Mouse (Mus musculus) forebrain, embryonic 14.5 days (tissue): ENCODE measurements around the gene Gpha2. TPM values are rescaled to one million over a fixed set of nuclear protein-coding genes. Genes with fewer than 3 reads are reported as not detected.

Source experiments
- ATAC-seq: fragments of 200-750 bp; cut with Nextera tagmentation; 2 replicates; pipeline ENCODE4 v1.8.0; 2017; ENCODE audit warnings: mild to moderate bottlenecking, moderate library complexity
- DNase-seq: peaks from one replicate; pipeline ENCODE4 v3.0.0-alpha.2; 2015; ENCODE audit warnings: low spot score
- H3K27ac ChIP-seq: fragments of 300-500 bp; sonication (generic); 2 replicates; pipeline ENCODE4 v1.5.1; 2014; ENCODE audit warnings: low read depth, mild to moderate bottlenecking, control low read depth, low read length, moderate library complexity
- H3K27me3 ChIP-seq: fragments of 300-500 bp; sonication (generic); replicated peaks from 2 replicates; pipeline ENCODE4 v1.6.1; 2014; ENCODE audit warnings: low read length, control low read depth, mixed read lengths; ENCODE audit not compliant: control insufficient read depth, insufficient read depth
- H3K36me3 ChIP-seq: fragments of 300-500 bp; sonication (generic); 2 replicates; pipeline ENCODE4 v1.6.1; 2014; ENCODE audit warnings: low read length, control low read depth; ENCODE audit not compliant: control insufficient read depth, insufficient read depth
- H3K4me1 ChIP-seq: fragments of 300-500 bp; sonication (generic); 2 replicates; pipeline ENCODE4 v1.6.1; 2014; ENCODE audit warnings: antibody characterized with exemption, low read length, control low read depth; ENCODE audit not compliant: control insufficient read depth, insufficient read depth
- H3K4me2 ChIP-seq: fragments of 300-500 bp; sonication (generic); 2 replicates; pipeline ENCODE4 v1.6.1; 2014; ENCODE audit warnings: mild to moderate bottlenecking, control low read depth, low read length
- H3K4me3 ChIP-seq: fragments of 300-500 bp; sonication (generic); 2 replicates; pipeline ENCODE4 v1.5.1; 2014; ENCODE audit warnings: low read depth, low read length, control low read depth
- H3K9ac ChIP-seq: fragments of 300-500 bp; sonication (generic); 2 replicates; pipeline ENCODE4 v1.6.1; 2014; ENCODE audit warnings: mild to moderate bottlenecking, low read length, control low read depth, moderate library complexity
- H3K9me3 ChIP-seq: fragments of 300-500 bp; sonication (generic); replicated peaks from 2 replicates; pipeline ENCODE4 v1.6.1; 2016; ENCODE audit warnings: low read length, control low read depth, mixed read lengths; ENCODE audit not compliant: control insufficient read depth
- WGBS: fragments of 180-500 bp; shearing (Covaris S2); extraction: QIAGEN DNeasy Blood & Tissue Kit; methylation state at CpG from one replicate; pipeline ENCODE4 v1.1.7; 2014; 5-methylcytosine and 5-hydroxymethylcytosine counted together
- microRNA counts: library from miRNA; unstranded; fragments of <30 nt; microRNA quantifications from one replicate; lab custom pipeline; 2016
- microRNA-seq: library from miRNA; unstranded; fragments of <30 nt; microRNA quantifications from one replicate; pipeline ENCODE4, GENCODE M21; 2016
- polyA plus RNA-seq: library from polyadenylated mRNA; unstranded; fragments of >200 nt; fragmentation: Nextera tagmentation; extraction: Ambion mirVana; gene quantifications from 2 replicates; pipeline ENCODE4 v1.2.1, GENCODE M21; 2014

Gene Gpha2
- polyA plus RNA-seq, 1 experiment from 2014 or later: not detected

GRCm38 (mm10) chr19:6273592-6273991, 47.4 kb downstream of the Gpha2 start:
- peaks cover 15% of the 10 kb centered on the region for H3K4me1 ChIP-seq
- no peaks in the 10 kb centered on the region for H3K9me3 ChIP-seq
- H3K27ac ChIP-seq: no peak overlapping the region
- DNase-seq: no peak
- WGBS: 89% methylated on average over 4 of the region's 4 CpGs
- ATAC-seq: no peak
- no peak overlapping the region for H3K4me2 ChIP-seq
- no peaks in the 10 kb centered on the region for H3K27me3 ChIP-seq
- no peak overlapping the region for H3K9ac ChIP-seq
- no peaks in the 10 kb centered on the region for H3K36me3 ChIP-seq
- H3K4me3 ChIP-seq: no peak overlapping the region

GRCm38 (mm10) chr19:6273998-6274608, 47.9 kb downstream of the Gpha2 start:
- ATAC-seq: no peak
- Histone ChIP-seq H3K27me3 (no peaks in the 10 kb centered on the region), H3K9me3 (no peaks in the 10 kb centered on the region), H3K4me3 (no peak overlapping the region), H3K4me2 (no peak overlapping the region), H3K27ac (no peak overlapping the region), H3K4me1 (peaks cover 20% of the 10 kb centered on the region), H3K36me3 (no peaks in the 10 kb centered on the region), H3K9ac (no peak overlapping the region)
- 92% methylated on average over 13 of the region's 13 CpGs for WGBS
- DNase-seq: no peak

- Histone ChIP-seq H3K4me2 (peak overlapping the region; percentile 86), H3K4me1 (peaks cover 23% of the 10 kb centered on the region), H3K9ac (peak overlapping the region; percentile 66), H3K27me3 (no peaks in the 10 kb centered on the region), H3K4me3 (peak overlapping the region; percentile 87), H3K36me3 (peaks cover 11% of the 10 kb centered on the region), H3K27ac (peak overlapping the region; percentile 67), H3K9me3 (no peaks in the 10 kb centered on the region)
- DNase-seq (peak; percentile 21), ATAC-seq (no peak; the same call in 1 of the 2 replicates)
- WGBS: 5% methylated on average over 15 of the region's 15 CpGs
Observed at GRCm38 (mm10) chr19:6275740-6276389, 49.7 kb downstream of the Gpha2 start.

GRCm38 (mm10) chr19:6276426-6277421, 50.5 kb downstream of the Gpha2 start, which contains the start of gene Ehd1:
Gene Ehd1 (plus strand): TSS chr19:6276725.
- Histone ChIP-seq H3K4me1 (peaks cover 23% of the 10 kb centered on the region), H3K9ac (peak within 1 kb of the TSS; percentile 83), H3K4me2 (peak within 1 kb of the TSS; percentile 86), H3K9me3 (no peaks in the 10 kb centered on the region), H3K27me3 (no peaks in the 10 kb centered on the region), H3K27ac (peak within 1 kb of the TSS; percentile 67), H3K4me3 (peak within 1 kb of the TSS; percentile 87), H3K36me3 (peaks cover 19% of the 10 kb centered on the region)
- ATAC-seq (peak; percentile 97), DNase-seq (peak; percentile 99)
- under 1% methylated on average over 96 of the region's 106 CpGs for WGBS

MicroRNAs encoded within 50 kb of the gene (microRNA counts, 519-probe panel; counts per million panel counts)
- microRNA mmu-miR-192 (lab: Ali Mortazavi, UCI): 1,898 counts per million, percentile 5 among the panel's probes with 10 or more counts

Small RNA genes lying within 50 kb of the gene (microRNA-seq; reads per million reads assigned to microRNA genes)
- gene Mir192 (62.4 reads per million, percentile 51 among the genes with 10 or more reads in this experiment), gene Mir194-2 (56.3 reads per million, percentile 50 among the genes with 10 or more reads in this experiment)

Other genes with a start within 250 kb of the Gpha2 start
- not detected in 2 replicates for gene Slc22a20, start 240.2 kb upstream of the Gpha2 start, polyA plus RNA-seq
- gene Capn1, start 210.5 kb upstream of the Gpha2 start, polyA plus RNA-seq: 2.4 TPM in 2 replicates
- gene Syvn1, start 179.8 kb upstream of the Gpha2 start, polyA plus RNA-seq: 17.6 and 20.2 TPM in 2 replicates
- 82.8 and 85.5 TPM in 2 replicates for gene Mrpl49, start 168.6 kb upstream of the Gpha2 start, polyA plus RNA-seq
- gene Fau, start 168.5 kb upstream of the Gpha2 start, polyA plus RNA-seq: 626 and 785 TPM in 2 replicates
- gene Znhit2, start 165.2 kb upstream of the Gpha2 start, polyA plus RNA-seq: 38.2 and 40.5 TPM in 2 replicates
- gene Tm7sf2, start 158.0 kb upstream of the Gpha2 start, polyA plus RNA-seq: 32.6 and 35.6 TPM in 2 replicates
- gene Vps51, start 149.1 kb upstream of the Gpha2 start, polyA plus RNA-seq: 59.5 and 73.9 TPM in 2 replicates
- gene Tmem262, start 146.3 kb upstream of the Gpha2 start, polyA plus RNA-seq: not detected in 2 replicates
- 1.1 and 1.4 TPM in 2 replicates for gene Gm28374, start 144.1 kb upstream of the Gpha2 start, polyA plus RNA-seq
- 81.1 and 87.2 TPM in 2 replicates for gene Zfpl1, start 141.4 kb upstream of the Gpha2 start, polyA plus RNA-seq
- 20.0 and 28.2 TPM in 2 replicates for gene Cdca5, start 141.4 kb upstream of the Gpha2 start, polyA plus RNA-seq
- gene AC131692.1, start 132.0 kb upstream of the Gpha2 start, polyA plus RNA-seq: not detected in 2 replicates
- 0.36 and 0.42 TPM in 2 replicates for gene Naaladl1, start 120.6 kb upstream of the Gpha2 start, polyA plus RNA-seq
- gene Sac3d1, start 107.7 kb upstream of the Gpha2 start, polyA plus RNA-seq: 56.4 and 57.6 TPM in 2 replicates
- 45.6 and 50.2 TPM in 2 replicates for gene Snx15, start 98.1 kb upstream of the Gpha2 start, polyA plus RNA-seq
- gene Batf2, start 85.4 kb upstream of the Gpha2 start, polyA plus RNA-seq: not detected in 2 replicates
- gene Arl2, start 84.8 kb upstream of the Gpha2 start, polyA plus RNA-seq: 80.3 and 90.2 TPM in 2 replicates
- gene Majin, start 42.0 kb upstream of the Gpha2 start, polyA plus RNA-seq: not detected in 2 replicates
- 74.3 and 98.9 TPM in 2 replicates for gene Ppp2r5b, start 9.5 kb downstream of the Gpha2 start, polyA plus RNA-seq
- gene Atg2a, start 15.3 kb downstream of the Gpha2 start, polyA plus RNA-seq: 7.9 and 9.6 TPM in 2 replicates
- 71.3 and 79.8 TPM in 2 replicates for gene Ehd1, start 50.3 kb downstream of the Gpha2 start, polyA plus RNA-seq
- 0.61 and 0.72 TPM in 2 replicates for gene Cdc42bpg, start 80.1 kb downstream of the Gpha2 start, polyA plus RNA-seq
- gene Men1, start 108.6 kb downstream of the Gpha2 start, polyA plus RNA-seq: 47.7 and 61.6 TPM in 2 replicates
- gene Map4k2, start 114.8 kb downstream of the Gpha2 start, polyA plus RNA-seq: 6.2 and 11.2 TPM in 2 replicates
- 90.4 and 115 TPM in 2 replicates for gene Sf1, start 137.3 kb downstream of the Gpha2 start, polyA plus RNA-seq
- gene Pygm, start 158.0 kb downstream of the Gpha2 start, polyA plus RNA-seq: 1.3 and 3.0 TPM in 2 replicates
- 28.6 and 30.7 TPM in 2 replicates for gene Rasgrp2, start 173.0 kb downstream of the Gpha2 start, polyA plus RNA-seq
- 39.5 and 41.7 TPM in 2 replicates for gene Nrxn2, start 192.4 kb downstream of the Gpha2 start, polyA plus RNA-seq